Mouse (Mus musculus) naive thymus-derived CD4-positive, alpha-beta T cell, adult 2 months (primary cell): Measurements from ENCODE around the gene Catsperz.

Experiments
- DNase-seq: peaks from one replicate; pipeline ENCODE4 v3.0.0-alpha.2; 2011; ENCODE audit warnings: low read depth

Catsperz gene

GRCm38 (mm10) chr19:6925307-6925573, at the start of gene Catsperz:
Gene Catsperz (minus strand): TSS chr19:6925380.
- peak; percentile 35 for DNase-seq

- peak; percentile 80 for DNase-seq
These were observed 49.3 kb upstream of the Catsperz start, which contains the start of gene Ppp1r14b for GRCm38 (mm10) chr19:6974211-6975205. Gene Ppp1r14b (plus strand): TSS chr19:6974968.

GRCm38 (mm10) chr19:6973581-6974190, 48.5 kb upstream of the Catsperz start:
- DNase-seq: no peak

- DNase-seq: no peak
These were observed 47.2 kb upstream of the Catsperz start for GRCm38 (mm10) chr19:6972247-6972917.

- no peak for DNase-seq
These were observed 46.5 kb upstream of the Catsperz start for GRCm38 (mm10) chr19:6971644-6972043.

GRCm38 (mm10) chr19:6970460-6971085, 45.4 kb upstream of the Catsperz start:
- DNase-seq: peak; percentile 28

GRCm38 (mm10) chr19:6969665-6970381, 44.6 kb upstream of the Catsperz start:
- peak; percentile 85 for DNase-seq

- DNase-seq: no peak
These were observed 44.1 kb upstream of the Catsperz start for GRCm38 (mm10) chr19:6969291-6969664.

- DNase-seq: peak; percentile 34
These were observed 43.5 kb upstream of the Catsperz start for GRCm38 (mm10) chr19:6968491-6969271.

- no peak for DNase-seq
These were observed 31.3 kb upstream of the Catsperz start for GRCm38 (mm10) chr19:6956461-6956860.

- no peak for DNase-seq
These were observed 30.2 kb upstream of the Catsperz start for GRCm38 (mm10) chr19:6955424-6955823.

- no peak for DNase-seq
These were observed 28.9 kb upstream of the Catsperz start for GRCm38 (mm10) chr19:6954046-6954445.

GRCm38 (mm10) chr19:6952712-6953037, 27.5 kb upstream of the Catsperz start:
- DNase-seq: no peak

- DNase-seq: peak; percentile 54
These were observed 27.0 kb upstream of the Catsperz start for GRCm38 (mm10) chr19:6951994-6952711.

GRCm38 (mm10) chr19:6951381-6951968, 26.3 kb upstream of the Catsperz start:
- DNase-seq: peak; percentile 75

GRCm38 (mm10) chr19:6950613-6951153, 25.5 kb upstream of the Catsperz start:
- peak; percentile 64 for DNase-seq

- no peak for DNase-seq
These were observed 24.8 kb upstream of the Catsperz start for GRCm38 (mm10) chr19:6949951-6950350.

GRCm38 (mm10) chr19:6949532-6949931, 24.4 kb upstream of the Catsperz start:
- no peak for DNase-seq

- no peak for DNase-seq
These were observed 23.0 kb upstream of the Catsperz start for GRCm38 (mm10) chr19:6948186-6948585.

GRCm38 (mm10) chr19:6947742-6948141, 22.6 kb upstream of the Catsperz start:
- no peak for DNase-seq
